Mouse (Mus musculus): ENCODE measurements around the gene Rbm7.

GRCm38 (mm10) chr9:48465671-48466070, 29.4 kb downstream of the Rbm7 start:
- TF ChIP-seq CTCF (IDR thresholded peaks at IDR 0.05; ENCODE audit: borderline replicate concordance, insufficient read depth, low read length) (0 out of 2 replicates have a peak, but pooled peaks have one; percentile 14), POLR2A (IDR thresholded peaks at IDR 0.05; ENCODE audit: low read depth, low read length) (no peak)
